Mouse (Mus musculus): ENCODE data around the gene B3gat3. TPM values are rescaled to one million over a fixed set of nuclear protein-coding genes. Genes with fewer than 3 reads are reported as not detected.

The B3gat3 gene
- 54.5 TPM for polyA plus RNA-seq (2014; fragmentation: Illumina TruSeq; extraction: RNeasy Lipid Tissue Mini Kit (QIAGEN cat#74804); ENCODE audit: insufficient read depth, low read depth, low replicate concordance)

GRCm38 (mm10) chr19:8920073-8920736 is at the start of gene B3gat3:
Gene B3gat3 (plus strand): TSS chr19:8920374.

DNA sequence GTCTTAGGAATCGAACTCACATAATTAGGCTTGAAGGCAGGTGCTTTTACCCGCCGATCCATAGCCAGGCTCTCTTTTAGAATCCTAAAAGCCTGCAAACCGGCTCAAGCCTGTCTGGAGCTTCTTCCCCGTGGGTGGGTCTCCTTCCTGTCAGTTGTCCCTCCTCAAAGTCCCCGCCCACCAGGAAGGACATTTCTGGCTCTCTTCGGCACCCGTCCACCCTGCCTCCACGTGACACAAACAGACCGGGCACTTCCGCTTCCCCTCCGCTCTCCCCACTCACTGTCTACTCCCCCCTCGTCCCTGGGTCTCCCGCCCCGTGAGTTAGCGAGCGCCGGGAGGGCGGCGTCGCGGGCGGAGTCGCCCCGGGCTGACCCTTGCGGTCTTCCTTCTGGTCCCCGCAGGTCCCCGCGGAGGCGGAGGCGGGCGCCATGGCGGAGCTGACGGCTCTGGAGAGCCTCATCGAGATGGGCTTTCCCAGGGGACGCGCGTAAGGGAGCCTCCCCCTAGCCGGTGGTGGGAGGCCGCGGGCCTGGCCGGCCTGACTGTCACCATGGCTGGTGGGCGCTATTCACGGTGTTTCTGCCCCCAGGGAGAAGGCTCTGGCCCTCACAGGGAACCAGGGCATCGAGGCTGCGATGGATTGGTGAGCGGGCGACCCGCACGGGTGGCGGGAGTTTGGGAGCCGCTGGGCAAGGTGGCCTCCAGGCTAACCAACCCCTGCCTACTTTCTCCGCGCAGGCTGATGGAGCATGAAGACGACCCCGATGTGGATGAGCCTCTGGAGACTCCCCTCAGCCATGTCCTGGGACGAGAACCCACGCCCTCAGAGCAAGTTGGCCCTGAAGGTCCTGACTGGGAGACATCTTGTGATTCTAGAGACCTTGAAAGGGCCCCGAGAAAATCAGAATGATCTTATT is 48.6 kb upstream of the B3gat3 start, which contains the start of gene Ubxn1:
Gene Ubxn1 (plus strand): TSS at position 230 of the 920 bp plus-strand sequence.

GRCm38 (mm10) chr19:8880311-8881033 is 39.7 kb upstream of the B3gat3 start, which contains the start of gene Uqcc3:
Gene Uqcc3 (minus strand): TSS chr19:8880923.

DNA sequence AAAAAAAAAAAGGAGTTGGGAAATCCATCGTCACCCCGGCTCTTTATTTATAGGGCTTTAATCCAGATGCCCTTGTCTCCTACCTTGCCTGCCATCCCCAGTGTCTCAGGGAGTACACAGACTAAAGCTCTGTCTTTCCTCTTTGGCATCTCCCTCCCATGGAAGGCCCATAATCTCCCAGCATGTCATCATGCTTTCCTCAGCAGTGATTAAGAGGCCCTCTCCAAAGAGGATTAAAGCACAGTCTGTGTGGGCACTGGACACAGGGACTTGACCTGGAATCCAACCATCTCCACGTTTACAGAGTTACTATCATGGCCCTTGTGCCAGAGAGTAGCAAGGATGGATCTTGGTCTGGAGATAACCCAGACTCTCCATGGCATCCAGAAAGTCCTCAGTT is 36.6 kb upstream of the B3gat3 start, which contains the start of the genes Lbhd1 and Gm49403:
Gene Lbhd1 (plus strand): TSS at position 117 of the 400 bp plus-strand sequence.
Gene Gm49403 (plus strand): TSS at position 315 of the 400 bp plus-strand sequence.

GRCm38 (mm10) chr19:8888511-8889385 is 31.4 kb upstream of the B3gat3 start, which contains the start of the genes 1810009A15Rik and Gm49416:
Gene 1810009A15Rik (plus strand): TSS chr19:8888853.
Gene Gm49416 (plus strand): TSS chr19:8888926.

GRCm38 (mm10) chr19:8892829-8893766 is 27.1 kb upstream of the B3gat3 start, which contains the start of gene Ints5:
Gene Ints5 (plus strand): TSS chr19:8893005.

GRCm38 (mm10) chr19:8897865-8898495 is 22.2 kb upstream of the B3gat3 start, which contains the start of gene Ganab:
Gene Ganab (plus strand): TSS chr19:8898071.

DNA sequence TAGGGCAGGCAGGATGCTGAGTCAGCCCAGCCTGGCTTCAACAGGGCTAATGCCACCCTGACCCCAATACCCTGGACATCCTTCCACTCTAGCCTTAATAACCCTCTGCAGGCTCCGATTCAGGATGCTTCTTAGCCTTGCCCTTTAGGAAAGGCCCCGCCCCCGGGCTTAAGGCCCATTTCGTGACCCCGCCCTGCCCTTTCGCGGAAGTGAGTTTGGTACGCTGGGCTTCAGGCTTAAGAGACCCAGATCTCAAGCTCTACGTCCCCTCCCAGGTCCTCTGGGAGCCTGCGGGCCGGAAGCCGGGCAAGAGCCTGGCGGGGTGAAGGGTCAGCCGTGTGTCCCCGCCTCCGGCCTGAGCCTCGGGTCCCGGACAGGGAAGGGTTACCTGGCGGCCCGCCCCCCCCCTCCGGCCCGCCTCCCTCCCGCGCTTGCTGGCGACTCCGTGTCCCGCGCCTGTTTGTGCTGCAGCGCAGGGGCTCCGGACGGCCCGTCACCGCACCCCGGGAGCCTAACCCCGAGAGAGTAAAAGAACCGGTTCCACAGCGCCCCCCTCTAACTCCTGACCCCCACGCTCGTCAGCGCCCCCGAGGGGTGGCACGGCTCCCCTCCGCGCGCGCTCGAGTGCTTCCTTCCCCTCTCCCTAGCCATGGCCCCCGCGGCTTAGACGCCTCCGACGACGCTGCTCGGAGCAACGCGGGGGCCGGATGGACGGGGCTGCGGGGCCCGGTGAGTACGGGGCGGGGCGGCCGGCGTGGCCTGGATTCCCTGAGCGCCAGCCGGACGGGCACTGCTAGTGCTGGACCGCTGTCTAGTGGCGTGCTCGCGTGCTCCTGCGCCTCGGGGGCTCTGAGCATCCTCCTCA is 9.3 kb downstream of the B3gat3 start, which contains the start of the genes Rom1 and Eml3:
Gene Rom1 (minus strand): TSS at position 133 of the 865 bp plus-strand sequence.
Gene Eml3 (plus strand): TSS at position 329 of the 865 bp plus-strand sequence.

DNA sequence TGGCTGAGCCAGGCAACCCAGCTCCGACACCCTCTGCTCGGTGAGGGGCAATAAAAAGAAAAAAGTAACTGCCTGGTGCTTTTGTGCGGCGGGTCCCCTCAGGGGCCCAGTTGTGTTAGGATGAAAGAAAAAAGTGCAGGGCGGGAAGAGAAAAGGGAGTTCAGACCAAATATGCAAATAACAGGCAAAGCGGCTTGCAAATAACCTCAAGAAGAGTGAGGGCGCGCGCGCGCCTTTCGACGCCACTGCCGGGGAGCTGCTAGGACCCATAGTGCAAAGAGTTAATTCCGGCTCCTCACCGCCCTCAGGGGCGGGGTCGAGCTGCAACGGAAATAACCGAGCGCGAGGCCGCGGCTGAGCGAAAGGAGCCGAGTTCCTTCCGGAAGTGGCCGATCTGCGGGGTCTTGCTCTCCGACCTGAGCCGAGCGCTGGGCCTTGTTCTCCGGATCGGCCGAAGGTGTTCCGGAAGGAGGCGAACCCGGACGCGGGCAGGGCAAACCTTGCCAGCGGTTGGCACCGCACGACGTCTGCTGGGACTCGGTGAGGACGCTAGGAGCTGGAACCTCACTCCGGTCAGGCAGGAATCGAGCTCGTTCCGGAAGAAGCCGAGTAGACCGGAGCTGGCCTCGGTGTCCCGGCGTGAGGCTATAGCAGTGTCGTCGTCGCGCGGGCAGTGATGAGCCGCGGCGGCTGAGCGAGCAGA is 21.5 kb downstream of the B3gat3 start, which contains the start of gene Mta2:
Gene Mta2 (plus strand): TSS at position 361 of the 703 bp plus-strand sequence.

GRCm38 (mm10) chr19:8953135-8954039 is 33.2 kb downstream of the B3gat3 start, which contains the start of gene Tut1:
Gene Tut1 (plus strand): TSS chr19:8953847.

GRCm38 (mm10) chr19:8966590-8967372 is 46.6 kb downstream of the B3gat3 start, which contains the start of gene Eef1g:
Gene Eef1g (plus strand): TSS chr19:8967041.

